Mouse (Mus musculus): ENCODE measurements around the gene Heatr3.

Gene Heatr3

GRCm38 (mm10) chr8:88197328-88197727, 59.7 kb downstream of the Heatr3 start:
- DNase-seq, result peak; percentile 31 to 61

- peak; percentile 34 to 50 for DNase-seq
These were observed 60.9 kb downstream of the Heatr3 start for GRCm38 (mm10) chr8:88198551-88198944.

GRCm38 (mm10) chr8:88198945-88199571, 61.4 kb downstream of the Heatr3 start, which contains the start of gene Tent4b:
Gene Tent4b (plus strand): TSS chr8:88199213.
- DNase-seq, result peak; percentile 92 to 98

DNA sequence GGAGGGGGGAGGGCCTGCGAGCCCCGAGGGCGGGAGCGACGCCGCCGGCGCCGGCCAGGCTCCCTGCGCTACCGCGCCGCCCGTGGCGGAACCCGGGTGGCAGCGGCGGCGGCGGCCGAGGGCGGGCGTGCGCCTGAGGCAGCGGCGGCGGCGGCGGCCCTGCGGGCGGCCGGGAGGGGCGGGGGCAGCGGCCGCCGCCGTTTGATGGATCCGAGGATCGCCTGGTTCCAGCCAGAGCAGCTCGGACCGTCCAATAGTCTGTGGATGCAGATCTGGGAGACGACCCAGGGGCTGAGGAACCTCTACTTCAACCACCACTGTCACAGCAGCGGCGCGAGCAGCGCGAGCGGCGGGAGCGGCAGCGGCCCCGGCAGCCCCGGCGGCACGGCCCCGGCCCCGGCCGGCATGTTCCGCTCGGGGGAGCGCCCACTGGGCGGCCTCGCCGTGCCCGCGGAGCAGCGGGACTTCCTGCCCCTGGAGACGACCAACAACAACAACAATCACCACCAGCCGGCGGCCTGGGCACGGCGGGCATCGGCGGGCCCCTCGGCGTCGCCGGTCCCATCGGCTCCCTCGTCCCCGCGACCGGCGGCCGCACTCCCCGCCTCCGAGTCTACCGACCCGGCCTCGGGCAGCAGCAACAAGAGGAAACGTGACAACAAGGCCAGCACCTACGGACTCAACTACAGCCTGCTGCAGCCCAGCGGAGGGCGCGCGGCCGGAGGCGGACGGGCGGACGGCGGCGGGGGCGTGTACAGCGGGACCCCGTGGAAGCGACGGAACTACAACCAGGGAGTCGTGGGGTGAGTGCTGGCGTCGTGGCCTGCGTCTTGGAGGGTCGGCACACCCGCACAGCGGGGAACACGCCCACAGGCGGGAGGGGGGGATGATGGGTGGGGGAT, 62.3 kb downstream of the Heatr3 start:
- DNase-seq, result peak; percentile 23 to 62

- DNase-seq, result no peak
These were observed 63.3 kb downstream of the Heatr3 start for GRCm38 (mm10) chr8:88200724-88201495.

- no peak for DNase-seq
These were observed 64.0 kb downstream of the Heatr3 start for GRCm38 (mm10) chr8:88201641-88202040.

- no peak for DNase-seq
These were observed 68.4 kb downstream of the Heatr3 start for GRCm38 (mm10) chr8:88206016-88206415.

GRCm38 (mm10) chr8:88207121-88207821, 69.6 kb downstream of the Heatr3 start:
- DNase-seq, result no peak

GRCm38 (mm10) chr8:88209930-88210827, 72.5 kb downstream of the Heatr3 start:
- DNase-seq, result peak; percentile 54 to 84

DNA sequence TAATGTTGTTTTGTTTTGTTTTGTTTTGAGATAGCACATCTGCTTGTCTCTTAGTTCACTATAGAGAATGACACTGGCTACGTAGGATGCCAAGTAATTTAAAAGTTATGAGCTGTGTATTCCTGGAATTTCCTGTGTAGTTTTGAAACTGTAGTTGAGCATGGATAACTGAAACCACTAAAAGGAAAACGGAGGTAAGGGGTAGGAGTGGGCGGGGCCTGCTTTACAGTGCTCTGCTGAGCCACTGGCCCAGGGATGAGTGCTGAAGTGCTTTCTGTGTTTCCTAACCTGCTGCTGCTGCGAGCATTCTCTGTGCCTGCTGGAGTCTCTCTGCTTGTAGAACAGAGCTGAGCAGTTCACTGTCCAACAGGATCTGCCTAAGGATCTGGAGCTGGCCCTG, 83.7 kb downstream of the Heatr3 start:
- peak in 1 of 2 experiments; percentile 33 for DNase-seq

Measured in kidney, postnatal 25 days (tissue).